Mouse (Mus musculus) limb, embryonic 14.5 days (tissue): ENCODE results near the gene Gpsm1. TPM values are rescaled to one million over a fixed set of nuclear protein-coding genes. Genes with fewer than 3 reads are reported as not detected.
A peak's percentile ranks its signal among the peaks of the same experiment; 100 is the strongest.

Experiments
- ATAC-seq: fragments of 200-750 bp; cut with Nextera tagmentation; 2 replicates; pipeline ENCODE4 v1.8.0; 2017; ENCODE audit warnings: low read depth, moderate number of reproducible peaks, moderate TSS enrichment; ENCODE audit not compliant: low FRiP score
- DNase-seq: peaks from one replicate; pipeline ENCODE4 v3.0.0-alpha.2; 2015; ENCODE audit warnings: low spot score
- H3K27ac ChIP-seq: fragments of 300-500 bp; sonication (generic); replicated peaks from 2 replicates; pipeline ENCODE4 v1.5.1; 2014; ENCODE audit warnings: low read depth, mild to moderate bottlenecking, low read length, moderate library complexity, mixed read lengths
- H3K27me3 ChIP-seq: fragments of 300-500 bp; sonication (generic); 2 replicates; pipeline ENCODE4 v1.6.1; 2014; ENCODE audit warnings: low read length, mixed read lengths; ENCODE audit not compliant: control insufficient read depth, insufficient read depth
- H3K36me3 ChIP-seq: fragments of 300-500 bp; sonication (generic); 2 replicates; pipeline ENCODE4 v1.6.1; 2014; ENCODE audit warnings: mild to moderate bottlenecking, low read length, moderate library complexity, mixed read lengths; ENCODE audit not compliant: control insufficient read depth, insufficient read depth
- H3K4me1 ChIP-seq: fragments of 300-500 bp; sonication (generic); 2 replicates; pipeline ENCODE4 v1.6.1; 2014; ENCODE audit warnings: antibody characterized with exemption, low read length, mixed read lengths; ENCODE audit not compliant: control insufficient read depth, insufficient read depth
- H3K4me2 ChIP-seq: fragments of 300-500 bp; sonication (generic); replicated peaks from 2 replicates; pipeline ENCODE4 v1.6.1; 2014; ENCODE audit warnings: low read depth, mild to moderate bottlenecking, low read length, moderate library complexity; ENCODE audit not compliant: severe bottlenecking
- H3K4me3 ChIP-seq: fragments of 300-500 bp; sonication (generic); replicated peaks from 2 replicates; pipeline ENCODE4 v1.5.1; 2014; ENCODE audit warnings: low read length
- H3K9ac ChIP-seq: fragments of 300-500 bp; sonication (generic); 2 replicates; pipeline ENCODE4 v1.6.1; 2014; ENCODE audit warnings: mild to moderate bottlenecking, low read depth, low read length, moderate library complexity; ENCODE audit not compliant: severe bottlenecking
- H3K9me3 ChIP-seq: fragments of 300-500 bp; sonication (generic); 2 replicates; pipeline ENCODE4 v1.6.1; 2016; ENCODE audit warnings: low read length; ENCODE audit not compliant: control insufficient read depth
- POLR2A ChIP-seq: fragments of 200-500 bp; IDR thresholded peaks from 2 replicates; pipeline ENCODE4 v1.8.0; 2012; ENCODE audit warnings: inconsistent platforms, mild to moderate bottlenecking, moderate library complexity, borderline replicate concordance; ENCODE audit not compliant: insufficient read depth, insufficient read length; ENCODE audit errors: extremely low read depth
- WGBS: fragments of 180-500 bp; shearing (Covaris S2); extraction: QIAGEN DNeasy Blood & Tissue Kit; methylation state at CpG from one replicate; pipeline ENCODE4 v1.1.7; 2014; 5-methylcytosine and 5-hydroxymethylcytosine counted together
- polyA plus RNA-seq, 2 experiments: library from polyadenylated mRNA; depleted of rRNA in 1 of 2; stranded (reverse) in 1 of 2; unstranded in 1 of 2; fragments of >200 nt; fragmentation: Nextera tagmentation in 1 of 2; extraction: Ambion mirVana in 1 of 2; gene quantifications; 2 replicates each; pipeline versions ENCODE4 v1.2.1 to v1.2.3; 2012 to 2014

The Gpsm1 gene
- polyA plus RNA-seq, 2 experiments = 31.0 to 78.4 TPM

GRCm38 (mm10) chr2:26300808-26301174 lies 14.5 kb upstream of the Gpsm1 start:
- H3K4me1 ChIP-seq = no peaks in the 10 kb centered on the region; the same call in 1 of the 2 replicates
- WGBS = 0% methylated on average over 3 of the region's 3 CpGs
- H3K9me3 ChIP-seq = no peaks in the 10 kb centered on the region
- no peak overlapping the region for H3K27ac ChIP-seq
- TF ChIP-seq POLR2A = no peak
- H3K4me2 ChIP-seq = no peak overlapping the region
- DNase-seq = peak; percentile 82
- H3K36me3 ChIP-seq = no peaks in the 10 kb centered on the region
- H3K9ac ChIP-seq = no peak overlapping the region
- no peak overlapping the region for H3K4me3 ChIP-seq
- peak; percentile 27; the same call in 1 of the 2 replicates for ATAC-seq
- H3K27me3 ChIP-seq = no peaks in the 10 kb centered on the region

- Histone ChIP-seq H3K4me3 (no peak overlapping the region), H3K9me3 (no peaks in the 10 kb centered on the region), H3K4me2 (no peak overlapping the region), H3K27me3 (no peaks in the 10 kb centered on the region), H3K4me1 (no peaks in the 10 kb centered on the region), H3K36me3 (no peaks in the 10 kb centered on the region), H3K27ac (no peak overlapping the region), H3K9ac (no peak overlapping the region)
- DNase-seq = no peak
- no peak for ATAC-seq
- no peak for TF ChIP-seq POLR2A
- WGBS = 85% methylated on average over 10 of the region's 10 CpGs
Observed at GRCm38 (mm10) chr2:26302005-26302503, 13.3 kb upstream of the Gpsm1 start.

- WGBS = 44% methylated on average over 1 of the region's 1 CpGs
- DNase-seq (no peak), ATAC-seq (no peak)
- no peak for TF ChIP-seq POLR2A
- H3K27me3 ChIP-seq = no peaks in the 10 kb centered on the region
- peaks cover 11% of the 10 kb centered on the region for H3K4me1 ChIP-seq
- no peaks in the 10 kb centered on the region for H3K9me3 ChIP-seq
- H3K9ac ChIP-seq = no peak overlapping the region
- no peak overlapping the region for H3K27ac ChIP-seq
- no peak overlapping the region for H3K4me2 ChIP-seq
- H3K36me3 ChIP-seq = no peaks in the 10 kb centered on the region
- no peak overlapping the region for H3K4me3 ChIP-seq
Observed at GRCm38 (mm10) chr2:26304711-26305110, 10.6 kb upstream of the Gpsm1 start.

- H3K36me3 ChIP-seq = no peaks in the 10 kb centered on the region
- ATAC-seq (no peak), DNase-seq (no peak)
- H3K4me2 ChIP-seq = no peak overlapping the region
- H3K9me3 ChIP-seq = no peaks in the 10 kb centered on the region
- H3K4me3 ChIP-seq = no peak overlapping the region
- H3K9ac ChIP-seq = no peak overlapping the region
- WGBS = 73% methylated on average over 2 of the region's 2 CpGs
- H3K27ac ChIP-seq = no peak overlapping the region
- peaks cover 16% of the 10 kb centered on the region for H3K4me1 ChIP-seq
- TF ChIP-seq POLR2A = no peak
- no peaks in the 10 kb centered on the region for H3K27me3 ChIP-seq
Observed at GRCm38 (mm10) chr2:26305555-26305954, 9.8 kb upstream of the Gpsm1 start.

GRCm38 (mm10) chr2:26306702-26307101 lies 8.6 kb upstream of the Gpsm1 start:
- H3K27me3 ChIP-seq = no peaks in the 10 kb centered on the region
- no peak overlapping the region for H3K9ac ChIP-seq
- DNase-seq (no peak), ATAC-seq (no peak)
- H3K4me3 ChIP-seq = no peak overlapping the region
- no peak for TF ChIP-seq POLR2A
- H3K9me3 ChIP-seq = no peaks in the 10 kb centered on the region
- H3K36me3 ChIP-seq = no peaks in the 10 kb centered on the region
- peaks cover 16% of the 10 kb centered on the region for H3K4me1 ChIP-seq
- no peak overlapping the region for H3K27ac ChIP-seq
- 84% methylated on average over 3 of the region's 3 CpGs for WGBS
- no peak overlapping the region for H3K4me2 ChIP-seq

GRCm38 (mm10) chr2:26309739-26310138 lies 5.6 kb upstream of the Gpsm1 start:
- Histone ChIP-seq H3K4me3 (no peak overlapping the region), H3K4me2 (peak overlapping the region; percentile 29), H3K27ac (peak overlapping the region; percentile 91), H3K9me3 (no peaks in the 10 kb centered on the region), H3K36me3 (no peaks in the 10 kb centered on the region), H3K4me1 (peaks cover 27% of the 10 kb centered on the region), H3K27me3 (no peaks in the 10 kb centered on the region), H3K9ac (no peak overlapping the region; the same call in 1 of the 2 replicates)
- TF ChIP-seq POLR2A = no peak
- 6% methylated on average over 10 of the region's 10 CpGs for WGBS
- ATAC-seq = peak; percentile 95
- DNase-seq = peak; percentile 88
